Mouse (Mus musculus): ENCODE results near the gene Apobec3. TPM values are rescaled to one million over a fixed set of nuclear protein-coding genes. Genes with fewer than 3 reads are reported as not detected.
"Not testable (repeated sequence)": the region's sequence is repeated elsewhere in the genome, so short reads cannot be mapped to it uniquely, and the experiment has no call there.

The Apobec3 gene
- polyA plus RNA-seq, 1 experiment from 2014 or later: 9.7 TPM

GRCm38 (mm10) chr15:79910812-79911211 is 19.4 kb downstream of the Apobec3 start:
- H3K9ac ChIP-seq (ENCODE audit: low read length); H3K4me3 ChIP-seq (ENCODE audit: low read depth, low read length); H3K4me2 ChIP-seq (ENCODE audit: low read depth, severe bottlenecking); ATAC-seq (ENCODE audit: insufficient number of reproducible peaks, low FRiP score, low TSS enrichment, low read depth); H3K9me3 ChIP-seq (ENCODE audit: control insufficient read depth, low read length); H3K4me1 ChIP-seq (ENCODE audit: control insufficient read depth, insufficient read depth, low read length); H3K27me3 ChIP-seq (ENCODE audit: control insufficient read depth, insufficient read depth, low read length); DNase-seq (ENCODE audit: low spot score); H3K27ac ChIP-seq (replicated peaks; ENCODE audit: low read depth, low read length); H3K36me3 ChIP-seq (ENCODE audit: control insufficient read depth, insufficient read depth, low read length): not testable (repeated sequence)
- 79% methylated on average over 1 of the region's 1 CpGs for WGBS

GRCm38 (mm10) chr15:79911339-79911738 is 19.9 kb downstream of the Apobec3 start:
- 88% methylated on average over 8 of the region's 8 CpGs for WGBS

GRCm38 (mm10) chr15:79913761-79914346 is 22.4 kb downstream of the Apobec3 start:
- no peak for ATAC-seq (ENCODE audit: insufficient number of reproducible peaks, low FRiP score, low TSS enrichment, low read depth)
- H3K27me3 ChIP-seq (ENCODE audit: control insufficient read depth, insufficient read depth, low read length): no peaks in the 10 kb centered on the region
- H3K4me1 ChIP-seq (ENCODE audit: control insufficient read depth, insufficient read depth, low read length): no peaks in the 10 kb centered on the region
- 80% methylated on average over 6 of the region's 6 CpGs for WGBS
- no peak overlapping the region for H3K4me2 ChIP-seq (ENCODE audit: low read depth, severe bottlenecking)
- H3K9ac ChIP-seq (ENCODE audit: low read length): no peak overlapping the region
- H3K4me3 ChIP-seq (ENCODE audit: low read depth, low read length): no peak overlapping the region
- no peak for DNase-seq (ENCODE audit: low spot score)
- H3K27ac ChIP-seq (replicated peaks; ENCODE audit: low read depth, low read length): no peak overlapping the region
- H3K9me3 ChIP-seq (ENCODE audit: control insufficient read depth, low read length): no peaks in the 10 kb centered on the region
- no peaks in the 10 kb centered on the region for H3K36me3 ChIP-seq (ENCODE audit: control insufficient read depth, insufficient read depth, low read length)

More at GRCm38 (mm10) chr15:79911339-79911738, 19.9 kb downstream of the Apobec3 start:
- Histone ChIP-seq H3K4me3 (ENCODE audit: low read depth, low read length) (no peak overlapping the region), H3K9me3 (ENCODE audit: control insufficient read depth, low read length) (no peaks in the 10 kb centered on the region), H3K27ac (replicated peaks; ENCODE audit: low read depth, low read length) (no peak overlapping the region), H3K27me3 (ENCODE audit: control insufficient read depth, insufficient read depth, low read length) (no peaks in the 10 kb centered on the region), H3K4me2 (ENCODE audit: low read depth, severe bottlenecking) (no peak overlapping the region), H3K9ac (ENCODE audit: low read length) (no peak overlapping the region; the same call in 1 of the 2 replicates), H3K36me3 (ENCODE audit: control insufficient read depth, insufficient read depth, low read length) (no peaks in the 10 kb centered on the region; the same call in 1 of the 2 replicates), H3K4me1 (ENCODE audit: control insufficient read depth, insufficient read depth, low read length) (no peaks in the 10 kb centered on the region)
- ATAC-seq (ENCODE audit: insufficient number of reproducible peaks, low FRiP score, low TSS enrichment, low read depth): no peak
- DNase-seq (ENCODE audit: low spot score): no peak

GRCm38 (mm10) chr15:79914357-79914756 is 22.9 kb downstream of the Apobec3 start:
- H3K27ac ChIP-seq (replicated peaks; ENCODE audit: low read depth, low read length): no peak overlapping the region
- H3K9ac ChIP-seq (ENCODE audit: low read length): no peak overlapping the region
- 88% methylated on average over 3 of the region's 3 CpGs for WGBS
- DNase-seq (ENCODE audit: low spot score): no peak
- H3K4me1 ChIP-seq (ENCODE audit: control insufficient read depth, insufficient read depth, low read length): no peaks in the 10 kb centered on the region
- H3K4me2 ChIP-seq (ENCODE audit: low read depth, severe bottlenecking): no peak overlapping the region
- H3K9me3 ChIP-seq (ENCODE audit: control insufficient read depth, low read length): no peaks in the 10 kb centered on the region
- H3K4me3 ChIP-seq (ENCODE audit: low read depth, low read length): no peak overlapping the region
- no peaks in the 10 kb centered on the region for H3K27me3 ChIP-seq (ENCODE audit: control insufficient read depth, insufficient read depth, low read length)
- no peak for ATAC-seq (ENCODE audit: insufficient number of reproducible peaks, low FRiP score, low TSS enrichment, low read depth)
- no peaks in the 10 kb centered on the region for H3K36me3 ChIP-seq (ENCODE audit: control insufficient read depth, insufficient read depth, low read length)

- 78% methylated on average over 5 of the region's 5 CpGs for WGBS
- Histone ChIP-seq H3K27me3 (ENCODE audit: control insufficient read depth, insufficient read depth, low read length) (no peaks in the 10 kb centered on the region), H3K4me1 (ENCODE audit: control insufficient read depth, insufficient read depth, low read length) (no peaks in the 10 kb centered on the region), H3K36me3 (ENCODE audit: control insufficient read depth, insufficient read depth, low read length) (no peaks in the 10 kb centered on the region), H3K27ac (replicated peaks; ENCODE audit: low read depth, low read length) (no peak overlapping the region), H3K4me3 (ENCODE audit: low read depth, low read length) (no peak overlapping the region), H3K9ac (ENCODE audit: low read length) (no peak overlapping the region), H3K9me3 (ENCODE audit: control insufficient read depth, low read length) (no peaks in the 10 kb centered on the region), H3K4me2 (ENCODE audit: low read depth, severe bottlenecking) (no peak overlapping the region)
- DNase-seq (ENCODE audit: low spot score): no peak
- no peak for ATAC-seq (ENCODE audit: insufficient number of reproducible peaks, low FRiP score, low TSS enrichment, low read depth)
Measured at GRCm38 (mm10) chr15:79916150-79916549, 24.7 kb downstream of the Apobec3 start.

DNA sequence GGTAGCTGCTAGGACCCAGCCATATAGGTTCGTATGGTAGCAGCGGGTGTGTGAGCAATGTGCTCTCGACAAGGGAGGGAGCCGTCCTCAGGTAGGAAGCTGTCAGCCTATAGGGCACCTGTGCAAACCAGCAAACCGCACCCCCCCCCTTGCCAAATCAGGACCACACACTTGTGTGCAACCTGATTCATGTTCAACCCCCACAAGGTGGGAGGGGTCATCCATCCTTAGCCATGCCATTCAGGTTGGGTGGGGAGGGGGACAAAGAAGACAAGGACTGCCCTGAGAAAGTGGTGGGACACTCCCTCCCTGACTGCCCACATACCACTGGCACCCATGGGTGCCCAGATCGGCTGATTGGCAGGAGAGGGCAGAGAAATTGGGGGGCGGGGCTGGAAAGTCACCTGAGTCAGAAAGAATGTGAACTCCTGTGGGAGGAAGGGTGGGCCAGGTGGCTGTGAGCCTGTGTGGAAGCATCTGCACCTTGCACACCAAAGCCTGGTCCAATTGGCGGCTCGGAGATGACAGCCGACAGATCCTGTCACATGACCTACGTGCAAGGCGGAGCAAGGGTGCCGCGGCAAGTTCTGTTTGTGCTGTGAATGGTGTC is 25.8 kb downstream of the Apobec3 start:
- no peak overlapping the region for H3K27ac ChIP-seq (replicated peaks; ENCODE audit: low read depth, low read length)
- DNase-seq (ENCODE audit: low spot score) (no peak), ATAC-seq (ENCODE audit: insufficient number of reproducible peaks, low FRiP score, low TSS enrichment, low read depth) (no peak)
- no peaks in the 10 kb centered on the region for H3K4me1 ChIP-seq (ENCODE audit: control insufficient read depth, insufficient read depth, low read length)
- H3K9ac ChIP-seq (ENCODE audit: low read length): no peak overlapping the region
- H3K36me3 ChIP-seq (ENCODE audit: control insufficient read depth, insufficient read depth, low read length): no peaks in the 10 kb centered on the region
- no peaks in the 10 kb centered on the region for H3K27me3 ChIP-seq (ENCODE audit: control insufficient read depth, insufficient read depth, low read length)
- WGBS: 91% methylated on average over 14 of the region's 14 CpGs
- H3K4me3 ChIP-seq (ENCODE audit: low read depth, low read length): no peak overlapping the region
- H3K4me2 ChIP-seq (ENCODE audit: low read depth, severe bottlenecking): no peak overlapping the region
- H3K9me3 ChIP-seq (ENCODE audit: control insufficient read depth, low read length): no peaks in the 10 kb centered on the region

- ATAC-seq (ENCODE audit: insufficient number of reproducible peaks, low FRiP score, low TSS enrichment, low read depth): no peak
Measured at GRCm38 (mm10) chr15:79918485-79918884, 27.0 kb downstream of the Apobec3 start.

DNA sequence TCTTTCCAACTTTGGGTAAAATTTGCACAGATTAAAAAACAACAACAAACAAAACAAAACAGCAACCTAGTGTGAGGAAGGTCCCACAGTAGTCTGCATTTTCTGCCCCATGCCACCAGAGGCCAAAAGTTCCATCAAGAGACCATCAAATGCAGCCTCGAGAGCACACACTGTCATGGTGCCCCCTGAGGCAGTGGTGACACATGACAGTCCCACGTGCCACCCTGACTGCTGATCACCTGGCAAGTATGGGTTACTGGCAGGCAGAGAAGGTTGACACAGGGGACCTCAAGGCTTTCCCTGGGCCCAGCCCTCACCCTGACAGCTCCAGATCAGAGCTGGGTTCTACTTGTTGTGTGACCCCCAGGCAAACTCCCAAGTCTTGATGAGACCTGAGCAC is 28.3 kb downstream of the Apobec3 start:
- no peak for DNase-seq (ENCODE audit: low spot score)
- Histone ChIP-seq H3K36me3 (ENCODE audit: control insufficient read depth, insufficient read depth, low read length) (no peaks in the 10 kb centered on the region), H3K4me2 (ENCODE audit: low read depth, severe bottlenecking) (no peak overlapping the region), H3K4me1 (ENCODE audit: control insufficient read depth, insufficient read depth, low read length) (no peaks in the 10 kb centered on the region), H3K4me3 (ENCODE audit: low read depth, low read length) (no peak overlapping the region), H3K27ac (replicated peaks; ENCODE audit: low read depth, low read length) (no peak overlapping the region), H3K9ac (ENCODE audit: low read length) (no peak overlapping the region), H3K9me3 (ENCODE audit: control insufficient read depth, low read length) (no peaks in the 10 kb centered on the region), H3K27me3 (ENCODE audit: control insufficient read depth, insufficient read depth, low read length) (no peaks in the 10 kb centered on the region)
- no peak for ATAC-seq (ENCODE audit: insufficient number of reproducible peaks, low FRiP score, low TSS enrichment, low read depth)
- 55% methylated on average over 2 of the region's 2 CpGs for WGBS

More at GRCm38 (mm10) chr15:79918485-79918884, 27.0 kb downstream of the Apobec3 start:
- H3K27ac ChIP-seq (replicated peaks; ENCODE audit: low read depth, low read length): no peak overlapping the region
- 86% methylated on average over 16 of the region's 16 CpGs for WGBS
- H3K4me2 ChIP-seq (ENCODE audit: low read depth, severe bottlenecking): no peak overlapping the region
- no peaks in the 10 kb centered on the region for H3K27me3 ChIP-seq (ENCODE audit: control insufficient read depth, insufficient read depth, low read length)
- H3K36me3 ChIP-seq (ENCODE audit: control insufficient read depth, insufficient read depth, low read length): no peaks in the 10 kb centered on the region
- no peak for DNase-seq (ENCODE audit: low spot score)
- H3K4me3 ChIP-seq (ENCODE audit: low read depth, low read length): no peak overlapping the region
- no peaks in the 10 kb centered on the region for H3K9me3 ChIP-seq (ENCODE audit: control insufficient read depth, low read length)
- no peak overlapping the region for H3K9ac ChIP-seq (ENCODE audit: low read length)
- H3K4me1 ChIP-seq (ENCODE audit: control insufficient read depth, insufficient read depth, low read length): no peaks in the 10 kb centered on the region

Measured in limb, embryonic 11.5 days (tissue).